Mouse (Mus musculus): ENCODE measurements around the gene Kif27.
"Not testable (repeated sequence)": the region's sequence is repeated elsewhere in the genome, so short reads cannot be mapped to it uniquely, and the experiment has no call there.

GRCm38 (mm10) chr13:58394392-58394791, 35.5 kb upstream of the Kif27 start:
- not testable (repeated sequence) for TF ChIP-seq CTCF, EP300 (IDR thresholded peaks at IDR 0.05; ENCODE audit: low read depth)

All from liver, postnatal 0 days (tissue).